Comparison of ENCODE assay signal across 11 mouse cellular contexts in the genomic region with DNA sequence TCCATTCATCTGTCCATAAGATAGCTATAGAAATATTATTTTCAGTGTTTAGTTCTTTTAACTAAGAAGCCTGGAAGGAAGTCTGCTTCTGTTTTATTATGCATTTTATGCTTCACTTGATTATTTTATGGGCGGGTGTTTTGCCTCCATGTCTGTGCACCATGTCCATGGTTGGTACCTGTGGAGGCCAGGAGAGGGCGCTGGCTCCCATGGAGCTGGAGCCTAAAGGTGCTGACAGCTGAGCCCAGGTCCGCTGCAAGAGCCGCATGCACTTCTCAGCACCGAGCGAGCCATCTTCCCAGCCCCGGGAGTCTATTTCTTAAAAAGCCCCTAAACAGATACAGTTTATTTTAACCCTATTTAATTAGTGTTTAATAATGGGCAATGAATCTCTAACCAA. TPM values are rescaled to one million over a fixed set of nuclear protein-coding genes. Genes with fewer than 3 reads are reported as not detected.
DNase-seq lines count a peak whose midpoint lies in the region; ATAC-seq and TF ChIP-seq lines count a peak whose summit lies in the region.
"Had no signal": no experiment of that assay in that cellular context is flagged by ENCODE, and none has a peak within 500 bp of the region (broad histone marks: within the 10 kb centered on the region; RNA-seq: fewer than 3 reads in every experiment).

No protein-coding gene starts in this region.

- H3K27me3 ChIP-seq in lung, postnatal 0 days (replicated peaks; ENCODE audit: insufficient read depth, low read length): no peaks in the 10 kb centered on the region
- H3K27me3 ChIP-seq: heart, embryonic 15.5 days had no signal

- no peaks in the 10 kb centered on the region for H3K9me3 ChIP-seq in lung, postnatal 0 days (ENCODE audit: low read length)
- H3K9me3 ChIP-seq: heart, embryonic 15.5 days had no signal

- H3K9ac ChIP-seq in lung, postnatal 0 days (replicated peaks; ENCODE audit: low read depth): no peak overlapping the region
- H3K9ac ChIP-seq: heart, embryonic 15.5 days had no signal

- WGBS in lung, postnatal 0 days: 89% methylated on average over 7 of the region's 7 CpGs

- H3K27ac ChIP-seq in gastrocnemius, adult 2 months: no peak overlapping the region
- H3K27ac ChIP-seq in lung, postnatal 0 days (ENCODE audit: low read length): no peak overlapping the region
- H3K27ac ChIP-seq: heart, embryonic 15.5 days had no signal

- no peak for ATAC-seq in lung, postnatal 0 days
- ATAC-seq in megakaryocyte progenitor cell, adult 5-6 weeks (replicated peaks; ENCODE audit: poor library complexity): peak; percentile 45; the same call in 1 of the 2 replicates

- H3K36me3 ChIP-seq in lung, postnatal 0 days (ENCODE audit: insufficient read depth, low read length): 0 out of 2 replicates have a peak, but pooled peaks cover 16% of the 10 kb centered on the region

- H3K4me3 ChIP-seq in gastrocnemius, adult 2 months: no peak overlapping the region
- H3K4me3 ChIP-seq in lung, postnatal 0 days (ENCODE audit: low read depth, low read length): no peak overlapping the region
- H3K4me3 ChIP-seq: heart, embryonic 15.5 days; myocyte had no signal

- TF ChIP-seq CTCF in gastrocnemius, adult 2 months (IDR thresholded peaks at IDR 0.05): peak; percentile 31
- peak; percentile 42 for TF ChIP-seq CTCF in lung, postnatal 0 days (IDR thresholded peaks at IDR 0.05)

- TF ChIP-seq EP300 in lung, postnatal 0 days (IDR thresholded peaks at IDR 0.05): no peak

- H3K4me2 ChIP-seq in lung, postnatal 0 days (replicated peaks; ENCODE audit: low read depth, low read length): no peak overlapping the region
- H3K4me2 ChIP-seq: heart, embryonic 15.5 days had no signal

- no peaks in the 10 kb centered on the region for H3K4me1 ChIP-seq in lung, postnatal 0 days (ENCODE audit: insufficient read depth, low read depth, low read length)

- intact Hi-C loops in gastrocnemius, adult 2 months (cut with DNase I): no loop called here
- intact Hi-C loops in gastrocnemius, postnatal 14 days (cut with DNase I; ENCODE audit: low total_unique reads): no loop called here
- intact Hi-C loops in heart, postnatal 36 days (cut with DNase I): no loop called here

- DNase-seq in gastrocnemius, adult 2 months: no peak
- DNase-seq in gastrocnemius, postnatal 14 days: no peak
- DNase-seq in lung, postnatal 0 days (ENCODE audit: low spot score): no peak
- DNase-seq in lung, postnatal 25 days (ENCODE audit: low spot score): no peak
- peak; percentile 55 for DNase-seq in ES-CJ7 (ENCODE audit: low read depth, low spot score)
- no peak for DNase-seq in ovary, adult 18-20 months (ENCODE audit: low spot score)
- no peak for DNase-seq in heart, postnatal 36 days
- DNase-seq: lung, postnatal 10 days had no signal

RNA-seq across cellular contexts. Expression of a gene that starts 19.3 kb away (rescaled TPM):
- 10 to 100 TPM; 25.2 to 28.8 TPM for total RNA-seq in gastrocnemius, adult 2 months (2021)
- total RNA-seq in gastrocnemius, postnatal 14 days (2021): 10 to 100 TPM; 15.6 to 16.7 TPM
- 21.8 and 25.0 TPM in 2 replicates for polyA plus RNA-seq in lung, postnatal 0 days (2015; fragmentation: Nextera tagmentation; extraction: Ambion mirVana)
- 13.2 and 16.2 TPM in 2 replicates for total RNA-seq in megakaryocyte progenitor cell, adult 5-6 weeks (2015)
- 22.1 and 26.2 TPM in 2 replicates for total RNA-seq in megakaryocyte progenitor cell, adult 5-6 weeks (2017)
- total RNA-seq in heart, postnatal 36 days (2021): 10 to 100 TPM; 12.9 to 13.1 TPM

RNA-seq across cellular contexts. Expression of a gene that starts 25.9 kb away (rescaled TPM):
- 1 to 10 TPM; 4.1 to 4.5 TPM for total RNA-seq in gastrocnemius, adult 2 months (2021)
- 1 to 10 TPM; 4.2 to 4.7 TPM for total RNA-seq in gastrocnemius, postnatal 14 days (2021)
- polyA plus RNA-seq in lung, postnatal 0 days (2015; fragmentation: Nextera tagmentation; extraction: Ambion mirVana): 14.8 and 15.9 TPM in 2 replicates
- total RNA-seq in megakaryocyte progenitor cell, adult 5-6 weeks (2015): 12.5 and 17.0 TPM in 2 replicates
- total RNA-seq in megakaryocyte progenitor cell, adult 5-6 weeks (2017): 9.9 and 10.5 TPM in 2 replicates
- 1 to 10 TPM; 3.4 TPM for total RNA-seq in heart, postnatal 36 days (2021)
